Mouse (Mus musculus) kidney, adult 2 months (tissue): ENCODE measurements at regions not wholly inside any gene's neighbourhood (a gene's known extent, or its start where the extent isn't known, plus 50 kb on each side); places are given as distances from the start of the nearest gene placed in this dataset.

Experiments used
- DNase-seq: peaks from one replicate; pipeline ENCODE4 v3.0.0; 2021
- H3K27ac ChIP-seq: fragments of 200-500 bp; 2 replicates; pipeline ENCODE4 v1.5.1; 2012; ENCODE audit warnings: low read depth, low read length, control low read depth, inconsistent platforms; ENCODE audit not compliant: insufficient read depth
- H3K27me3 ChIP-seq: fragments of 200-500 bp; replicated peaks from 2 replicates; pipeline ENCODE4 v1.6.1; 2012; ENCODE audit warnings: mild to moderate bottlenecking, moderate library complexity, low read length, inconsistent platforms; ENCODE audit not compliant: control insufficient read depth, insufficient read depth
- H3K36me3 ChIP-seq: fragments of 200-500 bp; 2 replicates; pipeline ENCODE4 v1.6.1; 2012; ENCODE audit warnings: mild to moderate bottlenecking, moderate library complexity, low read length, inconsistent platforms; ENCODE audit not compliant: control insufficient read depth, insufficient read depth
- H3K4me1 ChIP-seq: fragments of 200-500 bp; 2 replicates; pipeline ENCODE4 v1.6.1; 2011; ENCODE audit warnings: low read length; ENCODE audit not compliant: control insufficient read depth, insufficient read depth
- H3K4me3 ChIP-seq: fragments of 200-500 bp; 2 replicates; pipeline ENCODE4 v1.5.1; 2011; ENCODE audit warnings: mild to moderate bottlenecking, low read depth, low read length, control low read depth; ENCODE audit not compliant: insufficient read depth
- CTCF ChIP-seq: fragments of 200-500 bp; conservative IDR thresholded peaks from 2 replicates; pipeline ENCODE4 v1.5.1; 2011; ENCODE audit warnings: low read depth, mild to moderate bottlenecking, control low read depth, low read length, moderate library complexity, mixed read lengths; ENCODE audit not compliant: insufficient read depth, insufficient read length
- POLR2A ChIP-seq: fragments of 200-500 bp; IDR thresholded peaks from one replicate; pipeline ENCODE4 v1.6.1; 2011; ENCODE audit warnings: low read depth, low read length, control low read depth
- WGBS: fragments of 180-500 bp; shearing (Covaris S2); methylation state at CpG from one replicate; pipeline ENCODE4 v1.1.7; 2018; 5-methylcytosine and 5-hydroxymethylcytosine counted together

- Histone ChIP-seq H3K36me3 (no peaks in the 10 kb centered on the region), H3K27me3 (no peaks in the 10 kb centered on the region), H3K27ac (no peak overlapping the region), H3K4me1 (no peaks in the 10 kb centered on the region), H3K4me3 (no peak overlapping the region)
- DNase-seq, result no peak
- 48% methylated on average over 10 of the region's 10 CpGs for WGBS
- no peak for TF ChIP-seq POLR2A
- no peak for TF ChIP-seq CTCF
Observed at GRCm38 (mm10) chr3:51086441-51086849, 137.8 kb upstream of the Noct start.

- H3K36me3 ChIP-seq, result no peaks in the 10 kb centered on the region
- no peak overlapping the region for H3K27ac ChIP-seq
- no peak overlapping the region for H3K4me3 ChIP-seq
- DNase-seq, result no peak
- H3K4me1 ChIP-seq, result no peaks in the 10 kb centered on the region
- H3K27me3 ChIP-seq, result no peaks in the 10 kb centered on the region
- WGBS, result 88% methylated on average over 4 of the region's 4 CpGs
- TF ChIP-seq POLR2A (no peak), CTCF (no peak)
Observed at GRCm38 (mm10) chr3:51087076-51087475, 137.2 kb upstream of the Noct start.

GRCm38 (mm10) chr3:51089036-51089669 lies 135.1 kb upstream of the Noct start:
- H3K27ac ChIP-seq, result no peak overlapping the region
- 76% methylated on average over 10 of the region's 10 CpGs for WGBS
- H3K4me1 ChIP-seq, result no peaks in the 10 kb centered on the region
- DNase-seq, result peak; percentile 41
- TF ChIP-seq POLR2A (no peak), CTCF (no peak)
- no peak overlapping the region for H3K4me3 ChIP-seq
- H3K36me3 ChIP-seq, result no peaks in the 10 kb centered on the region
- H3K27me3 ChIP-seq, result no peaks in the 10 kb centered on the region

- WGBS, result 63% methylated on average over 4 of the region's 4 CpGs
- Histone ChIP-seq H3K4me3 (no peak overlapping the region), H3K27me3 (no peaks in the 10 kb centered on the region), H3K36me3 (no peaks in the 10 kb centered on the region), H3K27ac (no peak overlapping the region), H3K4me1 (no peaks in the 10 kb centered on the region)
- TF ChIP-seq POLR2A, result no peak
- no peak for TF ChIP-seq CTCF
- DNase-seq, result no peak
Observed at GRCm38 (mm10) chr3:51091478-51091877, 132.8 kb upstream of the Noct start.

- Histone ChIP-seq H3K27me3 (no peaks in the 10 kb centered on the region), H3K36me3 (no peaks in the 10 kb centered on the region), H3K4me3 (no peak overlapping the region), H3K27ac (no peak overlapping the region), H3K4me1 (no peaks in the 10 kb centered on the region)
- no peak for DNase-seq
- no peak for TF ChIP-seq CTCF
- 56% methylated on average over 12 of the region's 12 CpGs for WGBS
Observed at GRCm38 (mm10) chr3:51092079-51093028, 131.9 kb upstream of the Noct start.

GRCm38 (mm10) chr3:51095847-51096447 lies 128.3 kb upstream of the Noct start:
- H3K27ac ChIP-seq, result no peak overlapping the region
- no peak for TF ChIP-seq POLR2A
- no peak for TF ChIP-seq CTCF
- H3K4me1 ChIP-seq, result no peaks in the 10 kb centered on the region
- H3K4me3 ChIP-seq, result no peak overlapping the region
- DNase-seq, result no peak
- WGBS, result 45% methylated on average over 14 of the region's 14 CpGs
- no peaks in the 10 kb centered on the region for H3K36me3 ChIP-seq
- H3K27me3 ChIP-seq, result no peaks in the 10 kb centered on the region

- no peaks in the 10 kb centered on the region for H3K4me1 ChIP-seq
- no peaks in the 10 kb centered on the region for H3K36me3 ChIP-seq
- no peak for TF ChIP-seq CTCF
- no peak for TF ChIP-seq POLR2A
- no peak overlapping the region for H3K4me3 ChIP-seq
- no peak overlapping the region for H3K27ac ChIP-seq
- no peak for DNase-seq
- WGBS, result 42% methylated on average over 6 of the region's 6 CpGs
- H3K27me3 ChIP-seq, result no peaks in the 10 kb centered on the region
Observed at GRCm38 (mm10) chr3:51096545-51096944, 127.7 kb upstream of the Noct start.
